Mouse (Mus musculus) liver, embryonic 14.5 days (tissue): ENCODE results near the gene Dnajc30. TPM values are rescaled to one million over a fixed set of nuclear protein-coding genes. Genes with fewer than 3 reads are reported as not detected.
A peak's percentile ranks its signal among the peaks of the same experiment; 100 is the strongest.

Experiments used
- ATAC-seq: fragments of 200-750 bp; cut with Nextera tagmentation; 2 replicates; pipeline ENCODE4 v1.8.0; 2017; ENCODE audit warnings: moderate number of reproducible peaks, mild to moderate bottlenecking, moderate library complexity; ENCODE audit not compliant: insufficient read depth
- DNase-seq, 3 experiments: peaks; one replicate each; pipeline ENCODE4 v3.0.0-alpha.2; 2012 to 2013; ENCODE audit warnings: low read depth in 3 of 3, low spot score in 3 of 3
- H3K27ac ChIP-seq: fragments of 300-500 bp; sonication (generic); 2 replicates; pipeline ENCODE4 v1.5.1; 2014; ENCODE audit warnings: moderate library complexity, mild to moderate bottlenecking, control low read depth, inconsistent platforms
- H3K27me3 ChIP-seq: fragments of 300-500 bp; sonication (generic); 2 replicates; pipeline ENCODE4 v1.6.1; 2014; ENCODE audit warnings: mild to moderate bottlenecking, low read length, moderate library complexity; ENCODE audit not compliant: control insufficient read depth, insufficient read depth
- H3K36me3 ChIP-seq: fragments of 300-500 bp; sonication (generic); replicated peaks from 2 replicates; pipeline ENCODE4 v1.6.1; 2014; ENCODE audit warnings: low read depth; ENCODE audit not compliant: control insufficient read depth, insufficient read depth
- H3K4me1 ChIP-seq, 2 experiments: fragments of 200-500 bp in 1 of 2; fragments of 300-500 bp in 1 of 2; sonication (generic) in 1 of 2; replicated peaks; 2 replicates each; pipeline ENCODE4 v1.6.1; 2012 to 2014; ENCODE audit warnings: antibody characterized with exemption in 1 of 2, inconsistent platforms in 1 of 2, low read length in 1 of 2; ENCODE audit not compliant: control insufficient read depth in 2 of 2, insufficient read depth in 2 of 2
- H3K4me2 ChIP-seq: fragments of 300-500 bp; sonication (generic); 2 replicates; pipeline ENCODE4 v1.6.1; 2014; ENCODE audit warnings: low read depth, mild to moderate bottlenecking, control low read depth, moderate library complexity
- H3K4me3 ChIP-seq, 2 experiments: fragments of 200-500 bp in 1 of 2; fragments of 300-500 bp in 1 of 2; sonication (generic) in 1 of 2; 2 replicates each; pipeline ENCODE4 v1.5.1; 2012 to 2014; ENCODE audit warnings: low read depth in 2 of 2, low read length in 2 of 2, mild to moderate bottlenecking in 2 of 2, control low read depth in 1 of 2, inconsistent platforms in 1 of 2, moderate library complexity in 1 of 2; ENCODE audit not compliant: insufficient read depth in 1 of 2
- H3K9ac ChIP-seq: fragments of 300-500 bp; sonication (generic); replicated peaks from 2 replicates; pipeline ENCODE4 v1.6.1; 2014; ENCODE audit warnings: mild to moderate bottlenecking, control low read depth, moderate library complexity
- H3K9me3 ChIP-seq: fragments of 300-500 bp; sonication (generic); 2 replicates; pipeline ENCODE4 v1.6.1; 2016; ENCODE audit warnings: low read length, mixed read lengths; ENCODE audit not compliant: control insufficient read depth
- CTCF ChIP-seq: IDR thresholded peaks from 2 replicates; pipeline ENCODE4 v1.5.1; 2016; ENCODE audit warnings: antibody characterized with exemption, low read depth, control low read depth
- EP300 ChIP-seq: IDR thresholded peaks from 2 replicates; pipeline ENCODE4 v1.6.1; 2016; ENCODE audit warnings: antibody characterized with exemption, low read depth
- WGBS: fragments of 180-500 bp; shearing (Covaris S2); extraction: QIAGEN DNeasy Blood & Tissue Kit; methylation state at CpG from one replicate; pipeline ENCODE4 v1.1.7; 2014; ENCODE audit not compliant: insufficient replicate concordance; 5-methylcytosine and 5-hydroxymethylcytosine counted together
- polyA plus RNA-seq, 2 experiments: library from polyadenylated mRNA; depleted of rRNA in 1 of 2; stranded (reverse) in 1 of 2; unstranded in 1 of 2; fragments of >200 nt; fragmentation: Nextera tagmentation in 1 of 2; extraction: Ambion mirVana in 1 of 2; gene quantifications; 2 replicates each; pipeline versions ENCODE4 v1.2.1 to v1.2.3; 2012 to 2014

Gene Dnajc30
- polyA plus RNA-seq, 2 experiments, result 9.5 to 14.2 TPM

GRCm38 (mm10) chr5:135023344-135024173, 40.4 kb upstream of the Dnajc30 start, which contains the start of gene Stx1a:
Gene Stx1a (plus strand): TSS chr5:135023482.
- Histone ChIP-seq H3K27me3 (peaks cover 10% of the 10 kb centered on the region), H3K4me3 (peak within 1 kb of the TSS; percentile 56), H3K4me1 (peaks cover 5 to 17% of the 10 kb centered on the region in 2 experiments; a peak in 3 of 4 replicates), H3K27ac (no peak within 1 kb of the TSS), H3K4me2 (peak within 1 kb of the TSS; percentile 78), H3K36me3 (no peaks in the 10 kb centered on the region), H3K9ac (peak within 1 kb of the TSS; percentile 45), H3K9me3 (no peaks in the 10 kb centered on the region)
- WGBS, result under 1% methylated on average over 61 of the region's 61 CpGs
- TF ChIP-seq CTCF (no peak), EP300 (no peak)
- ATAC-seq, result peak; percentile 85
- DNase-seq, result peak; percentile 56 to 70 (median 61)

- ATAC-seq (no peak), DNase-seq (no peak)
- whole genome bisulfite sequencing, result 9% methylated on average over 11 of the region's 11 CpGs
- H3K4me2 ChIP-seq, result no peak overlapping the region
- H3K4me1 ChIP-seq, result peaks cover 5 to 20% of the 10 kb centered on the region in 2 experiments; a peak in 3 of 4 replicates
- H3K4me3 ChIP-seq, result no peak overlapping the region
- H3K27ac ChIP-seq, result no peak overlapping the region
- no peaks in the 10 kb centered on the region for H3K9me3 ChIP-seq
- peaks cover 10% of the 10 kb centered on the region for H3K27me3 ChIP-seq
- H3K9ac ChIP-seq, result no peak overlapping the region
- TF ChIP-seq EP300 (no peak), CTCF (no peak)
- H3K36me3 ChIP-seq, result no peaks in the 10 kb centered on the region
Measured at GRCm38 (mm10) chr5:135024665-135025224, 39.3 kb upstream of the Dnajc30 start.

DNA sequence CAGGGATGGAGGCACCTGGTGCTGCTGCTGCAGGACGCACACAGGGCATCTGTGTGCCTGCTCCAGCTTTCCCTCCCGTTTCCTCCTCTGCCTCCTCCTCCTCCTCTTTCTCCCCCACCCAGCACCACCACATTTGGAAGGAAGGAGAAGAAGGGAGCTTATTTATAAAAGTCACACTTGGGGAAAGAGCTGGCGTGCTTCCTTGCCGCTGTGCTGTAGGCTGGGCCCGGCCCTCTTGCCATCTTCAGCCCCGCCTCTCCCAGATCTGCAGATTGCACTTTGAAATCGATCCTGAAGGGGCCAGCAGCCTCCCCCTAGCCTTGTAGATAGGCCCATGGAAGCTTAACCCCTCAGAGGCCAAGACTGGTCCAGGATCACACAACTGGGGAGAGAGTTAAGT, 38.1 kb upstream of the Dnajc30 start:
- ATAC-seq (no peak), DNase-seq (no peak)
- WGBS, result 23% methylated on average over 7 of the region's 7 CpGs
- TF ChIP-seq CTCF (no peak), EP300 (no peak)
- H3K4me1 ChIP-seq, result peaks cover 5 to 20% of the 10 kb centered on the region in 2 experiments; a peak in 3 of 4 replicates
- no peaks in the 10 kb centered on the region for H3K36me3 ChIP-seq
- no peak overlapping the region for H3K4me3 ChIP-seq
- H3K9me3 ChIP-seq, result no peaks in the 10 kb centered on the region
- no peak overlapping the region for H3K4me2 ChIP-seq
- peaks cover 10% of the 10 kb centered on the region for H3K27me3 ChIP-seq
- no peak overlapping the region for H3K27ac ChIP-seq
- no peak overlapping the region for H3K9ac ChIP-seq

- no peak overlapping the region; the same call in 1 of the 2 replicates for H3K27ac ChIP-seq
- H3K4me3 ChIP-seq, result no peak overlapping the region
- TF ChIP-seq CTCF (no peak), EP300 (no peak)
- H3K36me3 ChIP-seq, result no peaks in the 10 kb centered on the region
- H3K9me3 ChIP-seq, result no peaks in the 10 kb centered on the region
- peaks cover 4% of the 10 kb centered on the region; the same call in 1 of the 2 replicates for H3K27me3 ChIP-seq
- DNase-seq (no peak), ATAC-seq (peak; percentile 17; the same call in 1 of the 2 replicates)
- H3K9ac ChIP-seq, result no peak overlapping the region
- H3K4me2 ChIP-seq, result peak overlapping the region; percentile 31
- WGBS, result 44% methylated on average over 18 of the region's 18 CpGs
- peaks cover under 1 to 14% of the 10 kb centered on the region in 2 experiments; a peak in 2 of 4 replicates for H3K4me1 ChIP-seq
Measured at GRCm38 (mm10) chr5:135029007-135029854, 34.8 kb upstream of the Dnajc30 start.
